Mouse (Mus musculus) kidney, adult 2 months (tissue): Measurements from ENCODE around the gene Slc25a47.

Experiments
- CTCF ChIP-seq: fragments of 200-500 bp; conservative IDR thresholded peaks from 2 replicates; pipeline ENCODE4 v1.5.1; 2011; ENCODE audit warnings: low read depth, mild to moderate bottlenecking, control low read depth, low read length, moderate library complexity, mixed read lengths; ENCODE audit not compliant: insufficient read depth, insufficient read length
- POLR2A ChIP-seq: fragments of 200-500 bp; IDR thresholded peaks from one replicate; pipeline ENCODE4 v1.6.1; 2011; ENCODE audit warnings: low read depth, low read length, control low read depth

- TF ChIP-seq CTCF: no peak
- TF ChIP-seq POLR2A: no peak
These were observed 21.8 kb downstream of the Slc25a47 start for GRCm38 (mm10) chr12:108857589-108858184.
